Mouse (Mus musculus) cerebellum, postnatal 14 days (tissue): Measurements from ENCODE around the gene Kif5c.

Source experiments
- DNase-seq, 2 experiments: peaks; one replicate each; pipeline ENCODE4 v3.0.0; 2021; ENCODE audit warnings: mixed read lengths in 2 of 2

Gene Kif5c

GRCm38 (mm10) chr2:49621234-49621633 is 2.1 kb downstream of the Kif5c start:
- DNase-seq, result peak in 1 of 2 experiments; percentile 46

DNA sequence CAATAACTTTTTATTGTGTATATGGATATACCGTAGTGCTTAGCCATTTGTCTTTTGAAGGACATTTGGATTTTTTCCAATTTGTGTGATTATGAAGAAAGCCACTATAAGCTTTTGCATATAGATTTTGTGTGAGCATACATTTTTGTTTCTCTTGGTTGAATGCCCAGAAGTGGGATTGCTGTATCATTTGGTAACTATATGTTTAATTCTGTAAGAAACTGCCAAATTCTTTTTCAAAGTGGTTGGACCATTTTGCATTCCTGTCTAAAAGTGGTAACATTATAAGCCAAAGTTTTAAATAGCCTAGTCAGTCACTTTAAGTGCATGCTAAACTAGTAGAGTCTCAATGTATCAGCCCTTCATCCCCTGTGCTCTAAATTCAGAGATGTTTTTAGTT is 6.5 kb downstream of the Kif5c start:
- no peak for DNase-seq

DNA sequence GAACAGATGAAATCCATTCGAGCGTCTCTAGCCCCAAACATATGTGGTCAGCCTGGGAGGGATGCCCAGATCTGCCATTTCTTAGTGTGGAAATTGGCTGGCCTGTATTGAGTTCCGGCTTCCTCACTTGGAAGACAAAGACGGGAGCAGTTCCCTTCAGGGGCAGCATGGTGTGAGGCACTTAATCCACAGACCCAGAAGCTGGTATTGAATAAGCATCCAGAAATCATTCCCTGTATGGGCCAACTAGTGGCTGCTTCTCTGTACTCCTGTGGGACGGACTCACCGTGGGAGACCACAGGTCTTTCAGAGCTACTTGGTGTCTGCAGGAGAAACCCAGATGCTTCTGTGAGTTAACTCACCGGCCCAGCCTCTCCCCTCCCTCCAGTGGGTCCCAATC is 8.5 kb downstream of the Kif5c start:
- peak; percentile 89 to 91 for DNase-seq

- peak; percentile 90 for DNase-seq
Observed at GRCm38 (mm10) chr2:49628094-49628705, 9.1 kb downstream of the Kif5c start.

GRCm38 (mm10) chr2:49629181-49629580 is 10.1 kb downstream of the Kif5c start:
- DNase-seq, result no peak

- peak in 1 of 2 experiments; percentile 33 for DNase-seq
Observed at GRCm38 (mm10) chr2:49630636-49631035, 11.5 kb downstream of the Kif5c start.

DNA sequence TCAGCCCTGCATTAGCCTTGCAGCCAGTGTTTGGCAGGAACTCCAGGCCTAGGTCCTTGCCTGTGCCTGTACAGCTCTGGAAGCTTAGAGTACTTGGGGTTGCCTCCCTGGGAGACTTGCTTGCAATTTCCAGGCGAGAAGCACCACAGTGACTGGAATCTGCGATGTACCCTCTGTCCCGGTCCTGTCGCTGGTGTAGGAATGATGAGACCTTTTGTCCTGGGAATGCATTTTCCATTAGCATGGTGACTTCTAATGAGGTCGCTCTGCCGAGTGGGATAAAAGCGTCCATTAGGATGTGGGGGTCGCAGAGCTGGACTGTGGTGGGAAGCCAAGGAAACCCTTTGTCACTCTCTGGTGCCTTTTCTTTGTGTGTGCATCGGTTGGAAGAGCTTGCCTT is 14.1 kb downstream of the Kif5c start:
- DNase-seq, result no peak

- peak in 1 of 2 experiments; percentile 45 for DNase-seq
Observed at GRCm38 (mm10) chr2:49642761-49643160, 23.7 kb downstream of the Kif5c start.

DNA sequence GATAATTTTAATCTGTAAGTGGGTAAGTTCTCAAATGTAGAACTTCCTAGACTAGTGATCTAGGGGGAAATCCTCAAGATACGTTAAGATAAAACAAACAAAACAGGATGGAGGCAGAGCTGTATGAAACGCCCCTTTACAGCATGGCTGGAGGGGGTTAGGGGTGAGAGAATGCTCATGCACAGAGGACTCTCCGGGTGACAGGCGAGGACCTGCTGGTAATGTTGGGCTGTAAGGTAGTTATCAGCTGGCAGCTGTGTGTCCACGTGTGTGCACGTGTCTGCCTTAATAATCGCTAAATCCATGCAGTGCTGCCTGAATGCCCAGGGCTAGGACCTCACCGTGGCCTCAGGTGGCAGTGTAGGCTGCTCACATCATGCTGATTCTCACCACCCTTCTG is 24.7 kb downstream of the Kif5c start:
- peak in 1 of 2 experiments; percentile 2 for DNase-seq

DNA sequence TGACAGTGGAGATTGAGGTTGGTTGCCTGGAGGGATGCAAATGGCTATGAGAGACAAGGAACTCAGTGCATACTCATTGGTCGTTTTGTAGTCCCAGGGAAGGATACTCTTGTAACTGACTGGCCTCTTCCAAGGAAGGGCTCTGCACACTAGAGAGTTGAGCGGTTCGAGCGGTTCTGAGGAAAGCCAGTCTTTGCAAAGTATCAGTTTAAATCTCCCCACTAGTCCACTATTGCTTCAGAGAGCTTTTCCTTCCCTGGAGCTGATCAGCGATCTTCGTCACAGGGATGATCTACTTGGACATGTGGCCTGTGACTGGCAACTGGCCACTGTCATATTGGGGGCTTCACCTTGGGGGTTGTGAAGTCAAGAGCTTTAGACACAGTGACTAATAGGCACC is 28.5 kb downstream of the Kif5c start:
- DNase-seq, result peak in 1 of 2 experiments; percentile 2

- peak in 1 of 2 experiments; percentile 2 for DNase-seq
Observed at GRCm38 (mm10) chr2:49648344-49648743, 29.2 kb downstream of the Kif5c start.

GRCm38 (mm10) chr2:49648806-49649205 is 29.7 kb downstream of the Kif5c start:
- no peak for DNase-seq

- DNase-seq, result peak in 1 of 2 experiments; percentile 19
Observed at GRCm38 (mm10) chr2:49649211-49649610, 30.1 kb downstream of the Kif5c start.

DNA sequence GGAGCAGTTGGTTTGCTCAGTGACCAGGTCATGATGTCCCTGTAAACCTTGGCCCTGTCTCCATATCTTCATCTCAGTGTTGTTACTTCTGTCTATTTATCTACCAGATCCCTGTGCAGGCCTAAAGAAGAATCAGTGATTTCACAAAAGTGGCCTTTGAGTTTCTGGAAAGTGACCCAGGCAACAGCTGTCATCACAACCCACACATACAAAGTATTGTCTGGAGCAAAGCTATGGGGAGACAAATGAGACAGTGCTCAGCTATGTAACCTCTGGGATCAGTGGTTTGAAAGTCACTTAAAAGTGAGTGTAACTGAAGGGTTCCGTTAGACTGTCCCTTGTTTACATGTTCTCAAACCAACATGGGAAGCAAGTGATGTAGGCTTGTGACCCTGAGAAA is 32.6 kb downstream of the Kif5c start:
- DNase-seq, result no peak

DNA sequence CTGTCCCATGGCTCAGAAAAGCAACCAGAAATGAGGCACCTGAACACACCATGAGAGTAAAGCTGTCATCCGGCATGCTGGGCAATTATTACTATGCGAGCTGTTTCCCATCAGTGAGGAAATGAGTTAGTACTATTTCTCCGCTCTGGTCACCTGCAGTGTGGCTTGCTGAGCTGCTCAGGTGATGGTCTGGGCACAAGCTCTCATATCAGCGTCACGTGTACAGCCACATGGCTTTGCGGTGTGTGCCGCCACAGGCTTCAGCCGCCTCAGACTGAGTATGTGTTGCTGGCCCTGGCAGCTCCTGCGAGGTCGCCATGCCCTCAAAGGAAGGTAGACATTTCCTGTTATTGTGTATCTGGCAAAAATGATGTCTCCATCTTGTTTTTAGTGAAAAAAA is 35.5 kb downstream of the Kif5c start:
- DNase-seq, result peak; percentile 85 to 90

GRCm38 (mm10) chr2:49655195-49655873 is 36.2 kb downstream of the Kif5c start:
- DNase-seq, result peak; percentile 80 to 84

DNA sequence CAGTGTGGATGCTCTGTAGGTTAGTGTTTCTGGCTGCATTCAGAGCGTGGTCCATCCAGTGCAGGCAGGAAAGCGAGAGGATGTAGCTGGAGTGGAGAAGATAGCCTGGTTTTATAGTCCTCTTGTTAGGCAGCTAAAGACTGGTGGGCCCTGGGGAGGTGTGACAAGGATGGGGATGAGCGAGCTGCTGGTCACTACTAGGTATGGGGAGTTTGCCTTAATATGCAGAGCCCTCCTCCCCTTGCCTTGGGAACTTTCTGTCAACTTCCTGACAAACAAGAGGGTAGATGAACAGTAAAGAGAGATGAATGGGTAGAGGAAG is 36.7 kb downstream of the Kif5c start:
- DNase-seq, result no peak

- DNase-seq, result peak in 1 of 2 experiments; percentile 2
Observed at GRCm38 (mm10) chr2:49656988-49657387, 37.9 kb downstream of the Kif5c start.

DNA sequence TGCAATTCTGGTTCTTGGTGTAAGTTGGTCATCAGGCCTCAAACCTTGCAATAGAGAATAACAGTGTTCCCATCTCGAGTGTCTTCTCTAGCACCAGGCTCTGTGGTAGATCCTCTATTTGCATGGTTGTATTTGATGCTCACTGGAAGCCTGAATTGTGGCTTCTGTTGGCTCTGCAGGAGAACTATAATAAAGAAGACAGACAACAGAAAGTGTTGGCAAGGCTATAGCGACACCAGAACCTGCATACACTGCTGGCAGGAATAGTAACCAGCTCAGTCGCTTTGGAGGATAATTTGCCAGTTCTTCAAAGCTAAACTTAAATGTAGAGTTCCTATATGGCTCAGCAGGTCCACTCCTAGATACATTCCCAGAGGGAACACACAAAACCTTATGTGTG is 38.6 kb downstream of the Kif5c start:
- no peak for DNase-seq

- peak in 1 of 2 experiments; percentile 12 for DNase-seq
Observed at GRCm38 (mm10) chr2:49658988-49659387, 39.9 kb downstream of the Kif5c start.

DNA sequence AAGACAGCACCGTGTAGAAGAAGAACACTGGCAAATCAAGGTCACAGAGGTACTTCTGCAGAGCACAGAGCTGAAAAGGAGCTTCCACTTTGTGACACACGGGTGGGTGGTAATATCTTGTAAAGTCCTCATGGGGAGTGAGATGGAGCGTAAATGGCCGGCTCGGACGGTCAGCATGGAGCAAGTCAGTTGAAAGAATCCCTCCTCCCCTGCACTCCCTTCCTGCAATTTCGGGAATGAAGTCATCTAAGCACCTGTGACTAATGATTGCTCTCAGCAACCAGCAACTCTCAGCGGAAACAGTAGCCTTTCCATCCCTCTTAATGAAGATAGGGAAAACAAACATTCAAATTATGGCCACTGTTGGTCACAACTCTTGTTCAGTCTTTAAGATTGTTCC is 40.9 kb downstream of the Kif5c start:
- peak in 1 of 2 experiments; percentile 35 for DNase-seq

- DNase-seq, result peak in 1 of 2 experiments; percentile 10
Observed at GRCm38 (mm10) chr2:49660375-49660923, 41.4 kb downstream of the Kif5c start.

- DNase-seq, result peak in 1 of 2 experiments; percentile 20
Observed at GRCm38 (mm10) chr2:49661348-49661747, 42.2 kb downstream of the Kif5c start.

- peak in 1 of 2 experiments; percentile 6 for DNase-seq
Observed at GRCm38 (mm10) chr2:49661872-49662271, 42.8 kb downstream of the Kif5c start.
